Mouse (Mus musculus) left cerebral cortex, adult 2 months (tissue): ENCODE data around the gene Mcm8. TPM values are rescaled to one million over a fixed set of nuclear protein-coding genes. Genes with fewer than 3 reads are reported as not detected.

Experiments
- DNase-seq, 2 experiments: peaks; one replicate each; pipeline ENCODE4 v3.0.0; 2021 to 2022; ENCODE audit warnings: low spot score in 2 of 2, mixed read lengths in 1 of 2; ENCODE audit errors: extremely low spot score in 1 of 2
- H3K27ac ChIP-seq: fragments of 200-600 bp; 2 replicates; pipeline ENCODE4 v1.8.1; 2022
- H3K4me3 ChIP-seq: fragments of 200-600 bp; 2 replicates; pipeline ENCODE4 v1.8.1; 2022
- CTCF ChIP-seq: fragments of 200-600 bp; IDR thresholded peaks from 2 replicates; pipeline ENCODE4 v1.8.1; 2022; ENCODE audit warnings: antibody characterized with exemption, mild to moderate bottlenecking, moderate library complexity
- intact Hi-C: fragments of 180-260 bp; cut with DNase I; formaldehyde crosslinking; loops from one replicate; pipeline ENCODE4 v1.15.1; 2025
- total RNA-seq, 2 experiments: library from RNA; stranded (reverse); gene quantifications; 2 replicates each; pipeline ENCODE4 v1.2.3; 2021

The Mcm8 gene
- total RNA-seq, 2 experiments from 2014 or later = 4.3 to 4.6 TPM

DNA sequence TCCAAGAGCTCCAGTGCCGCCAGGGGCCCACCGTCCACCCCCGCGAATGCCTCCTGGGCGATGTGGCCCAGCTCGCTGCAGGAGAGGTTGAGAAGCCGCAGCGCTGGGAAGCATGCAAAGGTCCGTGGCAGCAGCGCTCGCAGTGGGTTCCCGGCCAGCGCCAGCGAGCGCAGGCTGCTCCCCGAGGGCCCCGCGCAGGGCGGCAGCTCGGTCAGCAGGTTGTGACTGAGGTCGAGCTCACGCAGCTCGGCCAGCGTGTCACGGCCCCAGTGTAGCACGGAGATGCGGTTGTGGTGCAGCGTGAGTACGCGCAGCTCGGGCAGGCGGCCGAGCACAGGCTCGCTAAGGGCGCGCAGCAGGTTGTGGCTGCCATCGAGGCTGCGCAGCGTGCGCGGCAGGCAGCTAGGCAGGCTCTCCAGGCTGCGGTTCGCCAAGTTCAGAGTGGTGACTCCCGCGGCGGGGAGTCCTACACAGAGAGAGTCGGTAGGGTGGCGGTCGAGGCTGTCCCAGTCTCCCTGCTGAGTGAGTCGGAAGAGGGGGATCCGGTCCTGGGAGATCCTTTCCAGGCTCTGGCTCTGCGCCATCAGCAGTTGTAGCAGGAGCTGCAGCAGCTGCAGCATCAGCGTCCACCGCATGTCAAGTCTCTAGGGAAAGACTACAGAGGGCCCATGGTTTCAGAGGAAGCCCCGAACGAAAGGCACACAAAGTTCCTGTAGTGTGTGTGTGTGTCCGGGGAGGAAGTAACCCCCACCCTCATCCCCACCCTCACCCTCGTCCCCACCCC lies 63.5 kb downstream of the Mcm8 start:
- TF ChIP-seq CTCF = no peak
- peak in 1 of 2 experiments; percentile 12 for DNase-seq
- no peak overlapping the region for H3K27ac ChIP-seq
- intact Hi-C loops = no loop called here
- peak overlapping the region; percentile 44 for H3K4me3 ChIP-seq

DNA sequence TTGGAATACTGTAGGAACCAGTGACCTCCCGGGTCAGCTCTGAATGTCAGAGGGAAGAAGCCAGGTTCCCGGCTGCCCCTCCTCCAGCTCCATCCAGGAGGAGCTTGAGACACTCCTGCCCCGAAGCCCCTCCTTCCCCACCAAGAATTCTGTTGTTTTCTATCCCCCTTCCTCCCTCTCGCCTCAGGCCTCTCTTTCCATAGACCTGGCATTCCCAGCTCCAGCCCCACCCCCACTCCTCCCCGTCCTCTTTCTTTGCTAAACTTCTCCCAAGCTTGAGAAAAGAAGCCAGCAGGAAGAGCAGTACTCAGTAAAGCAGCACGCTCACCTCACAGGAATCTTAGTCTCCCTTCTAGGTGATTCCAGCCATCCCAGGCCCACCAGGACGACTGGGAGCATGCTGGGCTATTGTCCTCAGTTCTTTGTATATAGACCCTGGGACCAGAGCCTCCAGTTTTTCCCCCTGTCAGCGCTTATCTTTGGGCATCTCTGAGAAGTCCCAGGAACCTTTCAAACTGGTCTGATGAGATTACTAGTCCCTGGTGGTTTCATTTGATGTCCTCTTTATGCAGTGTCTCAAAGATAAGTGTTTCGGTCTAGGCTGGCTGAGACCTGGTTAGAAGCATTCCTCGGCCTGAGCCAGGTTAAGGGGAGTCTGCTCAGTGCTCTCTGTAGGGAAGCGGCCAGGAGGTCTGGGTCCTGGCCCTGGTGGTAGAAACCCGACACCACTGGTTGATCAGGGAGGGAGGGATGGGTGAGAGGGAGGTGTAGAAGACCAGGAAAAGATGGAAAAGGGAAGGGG lies 65.1 kb downstream of the Mcm8 start, which contains the start of gene Lrrn4:
Gene Lrrn4, minus strand, starts transcription at position 48 of the 802 bp plus-strand sequence.
- intact Hi-C loops = no loop called here
- Histone ChIP-seq H3K27ac (no peak within 1 kb of the TSS), H3K4me3 (peak within 1 kb of the TSS; percentile 44)
- DNase-seq = no peak
- no peak for TF ChIP-seq CTCF

DNA sequence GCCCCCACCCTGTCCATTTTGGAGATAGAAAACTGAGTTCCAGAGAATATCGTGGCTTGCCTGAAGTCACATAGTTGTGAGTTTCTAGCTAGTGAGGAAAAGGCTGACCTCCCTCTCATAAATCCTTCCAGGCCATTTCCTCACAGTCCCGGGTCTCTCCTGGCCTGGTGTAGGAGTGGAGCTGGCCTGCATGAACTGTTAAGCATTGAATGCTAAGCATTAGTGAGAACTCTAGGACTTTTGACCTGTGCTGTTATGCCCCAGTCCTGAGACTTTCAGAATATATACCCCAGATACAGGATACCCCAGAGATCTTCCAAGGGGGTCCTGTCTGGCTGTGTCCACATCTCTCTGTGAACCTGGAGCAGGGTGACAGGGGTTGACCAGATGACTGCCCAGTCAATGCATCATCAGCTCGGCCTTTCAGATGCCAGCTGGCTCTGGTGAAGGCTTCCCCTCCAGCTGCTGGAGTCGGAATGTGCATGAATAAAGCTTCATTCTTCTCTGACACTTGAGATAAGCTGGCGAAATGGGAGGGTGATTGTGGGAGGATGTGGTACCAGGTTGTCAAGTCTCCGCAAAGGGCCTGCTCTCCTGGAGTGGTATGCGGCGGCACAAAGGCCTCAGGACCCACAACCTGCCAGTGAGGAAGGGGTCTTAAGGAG lies 68.5 kb downstream of the Mcm8 start:
- Histone ChIP-seq H3K27ac (no peak overlapping the region), H3K4me3 (no peak overlapping the region)
- intact Hi-C loops = no loop called here
- no peak for TF ChIP-seq CTCF
- no peak for DNase-seq

DNA sequence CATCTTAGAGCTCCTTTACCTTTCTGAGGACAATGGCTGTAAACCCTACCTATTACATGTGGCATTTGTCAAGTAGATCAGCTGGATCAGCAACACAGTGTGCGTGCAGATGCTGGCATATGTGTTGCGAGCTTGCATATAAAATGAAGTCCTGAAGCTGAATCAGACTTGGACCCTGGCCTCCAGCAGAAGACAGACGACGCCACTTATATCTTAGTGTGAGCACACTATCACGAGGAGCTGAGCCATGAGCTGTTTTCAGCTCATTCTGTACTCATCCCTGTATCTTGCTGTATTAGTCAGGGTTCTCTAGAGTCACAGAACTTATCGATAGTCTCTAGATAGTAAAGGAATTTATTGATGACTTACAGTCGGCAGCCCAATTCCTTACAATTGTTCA lies 69.4 kb downstream of the Mcm8 start:
- Histone ChIP-seq H3K4me3 (no peak overlapping the region), H3K27ac (no peak overlapping the region)
- intact Hi-C loops = no loop called here
- TF ChIP-seq CTCF = no peak
- no peak for DNase-seq

Other genes with a start within 250 kb of the Mcm8 start
- 10 to 100 TPM; 74.2 to 86.0 TPM for gene Gpcpd1, start 228.4 kb upstream of the Mcm8 start, total RNA-seq
- gene Shld1, start 129.2 kb upstream of the Mcm8 start, total RNA-seq = 10 to 100 TPM in 1 of 2 experiments, 1 to 10 TPM in 1; 9.6 to 10.7 TPM
- 100 to 1,000 TPM; 285 to 291 TPM for gene Chgb, start 34.9 kb upstream of the Mcm8 start, total RNA-seq
- 10 to 100 TPM; 26.4 to 33.2 TPM for gene Trmt6, start 86 bp upstream of the Mcm8 start, total RNA-seq
- gene Crls1, start 30.5 kb downstream of the Mcm8 start, total RNA-seq = 10 to 100 TPM; 26.3 to 27.4 TPM
- gene Lrrn4, start 64.8 kb downstream of the Mcm8 start, total RNA-seq = under 1 TPM; 0.23 to 0.27 TPM
- gene Fermt1, start 129.8 kb downstream of the Mcm8 start, total RNA-seq = under 1 TPM; 0.40 to 0.59 TPM